Comparison of ENCODE assay signal across 9 mouse cellular contexts in genomic region chr6:134147596-134148442, GRCm38 (mm10).
A peak's percentile ranks its signal among the peaks of the same experiment; 100 is the strongest.
DNase-seq lines count a peak whose midpoint lies in the region; ATAC-seq lines count a peak whose summit lies in the region.
"Had no signal": no experiment of that assay in that cellular context is flagged by ENCODE, and none has a peak within 500 bp of the region (broad histone marks: within the 10 kb centered on the region; RNA-seq: fewer than 3 reads in every experiment).

No protein-coding gene starts in this region.

- peak; percentile 92 for ATAC-seq in activated CD4-positive, CD25-positive, alpha-beta regulatory T cell, adult 4 months
- ATAC-seq in heart, embryonic 16.5 days (replicated peaks; ENCODE audit: extremely low read depth, insufficient read depth, low FRiP score) = 0 out of 2 replicates have a peak, but pooled peaks have one; percentile 14

- peak; percentile 93 for DNase-seq in heart, adult 11 months
- no peak for DNase-seq in heart, adult 18-20 months
- peak; percentile 67 to 80 for DNase-seq in kidney, postnatal 25 days
- DNase-seq in spleen, postnatal 4 days (ENCODE audit: low spot score in 2 of 2) = no peak
- no peak for DNase-seq in ovary, postnatal 10 days (ENCODE audit: low spot score)
- no peak for DNase-seq in adrenal gland, postnatal 36 days

- 48% methylated on average over 22 of the region's 22 CpGs for WGBS in heart, embryonic 16.5 days

- no peaks in the 10 kb centered on the region for H3K27me3 ChIP-seq in heart, embryonic 16.5 days (ENCODE audit: control insufficient read depth, insufficient read depth, low read length)
- H3K27me3 ChIP-seq: limb, embryonic 15.5 days had no signal

- H3K27ac ChIP-seq in heart, embryonic 16.5 days (ENCODE audit: low read length) = peak overlapping the region; percentile 33
- H3K27ac ChIP-seq: limb, embryonic 15.5 days had no signal

- H3K9ac ChIP-seq in heart, embryonic 16.5 days (ENCODE audit: low read length) = peak overlapping the region; percentile 37; the same call in 1 of the 2 replicates
- H3K9ac ChIP-seq: limb, embryonic 15.5 days had no signal

- H3K36me3 ChIP-seq in heart, embryonic 16.5 days (ENCODE audit: control insufficient read depth, insufficient read depth) = no peaks in the 10 kb centered on the region
- H3K36me3 ChIP-seq: limb, embryonic 15.5 days had no signal

- H3K4me2 ChIP-seq in heart, embryonic 16.5 days (ENCODE audit: low read depth, low read length) = no peak overlapping the region
- H3K4me2 ChIP-seq: limb, embryonic 15.5 days had no signal

- no peaks in the 10 kb centered on the region for H3K9me3 ChIP-seq in heart, embryonic 16.5 days (replicated peaks; ENCODE audit: control insufficient read depth, low read length)
- H3K9me3 ChIP-seq: limb, embryonic 15.5 days had no signal

- H3K4me3 ChIP-seq in heart, embryonic 16.5 days (ENCODE audit: low read length) = no peak overlapping the region
- H3K4me3 ChIP-seq: limb, embryonic 15.5 days had no signal

- peaks cover 64% of the 10 kb centered on the region for H3K4me1 ChIP-seq in heart, embryonic 16.5 days (ENCODE audit: control insufficient read depth, insufficient read depth, low read length)

Comparison
In these comparisons a context has a peak if more than half of its experiments do, and no peak if none do; other contexts are left out.
1. DNase-seq: peak in heart, adult 11 months (single experiment) and kidney, postnatal 25 days (2 of 2); none in heart, adult 18-20 months (0 of 2), spleen, postnatal 4 days (0 of 2), ovary, postnatal 10 days (single experiment) and adrenal gland, postnatal 36 days (0 of 2).